Mouse (Mus musculus): ENCODE measurements around the gene Sipa1l1. TPM values are rescaled to one million over a fixed set of nuclear protein-coding genes. Genes with fewer than 3 reads are reported as not detected.
"Not testable (repeated sequence)": the region's sequence is repeated elsewhere in the genome, so short reads cannot be mapped to it uniquely, and the experiment has no call there.

Sipa1l1 gene
- polyA plus RNA-seq, 1 experiment from 2014 or later: 11.2 TPM

DNA sequence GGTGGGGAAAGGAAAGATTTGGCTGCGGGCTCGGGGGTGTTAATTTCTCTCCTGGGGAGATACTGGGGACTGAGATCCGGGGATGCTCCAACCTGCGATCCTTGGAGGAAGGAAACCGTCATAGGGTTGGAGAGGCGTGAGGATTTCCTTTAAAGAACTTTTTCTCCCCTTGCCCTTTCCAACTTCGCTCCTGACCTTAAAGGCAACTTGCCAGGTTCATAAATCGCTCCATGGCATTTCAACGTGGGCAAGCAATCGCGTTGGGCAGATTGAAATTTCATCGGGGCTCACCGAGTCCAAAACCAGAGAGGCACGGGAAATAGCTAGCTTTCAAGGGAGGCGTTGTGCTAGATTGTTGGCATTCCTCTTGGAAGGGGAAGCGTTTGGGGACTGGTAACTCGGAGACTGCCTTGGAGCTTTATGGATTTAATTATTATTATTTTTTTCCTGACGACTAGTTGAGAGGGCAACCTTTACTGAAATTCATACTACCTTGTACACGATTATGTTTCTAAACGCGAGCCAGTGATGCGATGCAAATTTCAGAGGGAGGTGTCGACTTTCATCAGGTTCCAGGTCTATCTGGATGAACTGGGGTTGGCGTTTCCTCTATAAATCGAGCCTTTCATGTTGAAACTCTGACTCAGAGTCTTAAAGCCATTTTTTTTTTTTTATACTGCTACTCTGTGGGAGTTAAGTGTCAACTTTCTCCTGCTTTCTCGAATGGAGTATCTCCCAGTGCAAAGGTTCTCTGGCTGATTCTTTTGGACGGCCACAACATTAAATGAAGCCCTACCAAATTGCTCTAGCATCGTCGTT lies 1.6 kb downstream of the Sipa1l1 start:
- peak overlapping the region; percentile 86 for H3K9ac ChIP-seq (ENCODE audit: low read depth, low read length)
- WGBS: 2% methylated on average over 29 of the region's 29 CpGs
- peak overlapping the region; percentile 89 for H3K4me3 ChIP-seq (ENCODE audit: low read depth, low read length)
- peak overlapping the region; percentile 90 for H3K27ac ChIP-seq (ENCODE audit: low read length)
- no peaks in the 10 kb centered on the region for H3K27me3 ChIP-seq (ENCODE audit: control insufficient read depth, insufficient read depth, low read depth, low read length)
- H3K4me1 ChIP-seq (ENCODE audit: control insufficient read depth, insufficient read depth, low read length): peaks cover 29% of the 10 kb centered on the region
- H3K9me3 ChIP-seq (replicated peaks; ENCODE audit: control insufficient read depth, low read length, poor library complexity, severe bottlenecking): no peaks in the 10 kb centered on the region
- no peak for ATAC-seq
- no peaks in the 10 kb centered on the region for H3K36me3 ChIP-seq (ENCODE audit: control insufficient read depth, insufficient read depth, low read length)
- H3K4me2 ChIP-seq (ENCODE audit: low read length): peak overlapping the region; percentile 97

DNA sequence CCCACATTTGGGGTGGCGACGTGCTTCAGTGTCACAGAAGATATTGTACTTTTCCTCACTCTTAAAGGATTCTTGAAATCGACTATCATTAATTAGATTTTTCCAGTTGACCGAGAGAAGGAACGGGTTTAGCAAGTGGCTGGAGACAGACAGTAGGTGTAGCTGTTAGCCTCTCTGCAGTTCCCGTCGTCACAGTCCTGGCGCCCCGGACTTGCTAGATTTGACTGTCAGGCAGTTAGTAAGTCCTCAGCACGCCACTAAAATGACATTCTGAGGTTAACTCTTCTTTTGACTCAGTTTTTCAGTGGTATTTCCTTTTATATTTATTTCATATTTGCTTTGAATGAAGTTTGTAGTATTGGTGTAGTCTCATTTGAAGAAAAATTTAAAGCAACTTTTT lies 2.5 kb downstream of the Sipa1l1 start:
- Histone ChIP-seq H3K4me2 (ENCODE audit: low read length) (peak overlapping the region; percentile 97), H3K4me3 (ENCODE audit: low read depth, low read length) (peak overlapping the region; percentile 89), H3K36me3 (ENCODE audit: control insufficient read depth, insufficient read depth, low read length) (no peaks in the 10 kb centered on the region), H3K27me3 (ENCODE audit: control insufficient read depth, insufficient read depth, low read depth, low read length) (no peaks in the 10 kb centered on the region), H3K9ac (ENCODE audit: low read depth, low read length) (peak overlapping the region; percentile 86), H3K27ac (ENCODE audit: low read length) (no peak overlapping the region), H3K4me1 (ENCODE audit: control insufficient read depth, insufficient read depth, low read length) (peaks cover 24% of the 10 kb centered on the region), H3K9me3 (replicated peaks; ENCODE audit: control insufficient read depth, low read length, poor library complexity, severe bottlenecking) (no peaks in the 10 kb centered on the region)
- 18% methylated on average over 10 of the region's 10 CpGs for WGBS
- ATAC-seq: no peak

DNA sequence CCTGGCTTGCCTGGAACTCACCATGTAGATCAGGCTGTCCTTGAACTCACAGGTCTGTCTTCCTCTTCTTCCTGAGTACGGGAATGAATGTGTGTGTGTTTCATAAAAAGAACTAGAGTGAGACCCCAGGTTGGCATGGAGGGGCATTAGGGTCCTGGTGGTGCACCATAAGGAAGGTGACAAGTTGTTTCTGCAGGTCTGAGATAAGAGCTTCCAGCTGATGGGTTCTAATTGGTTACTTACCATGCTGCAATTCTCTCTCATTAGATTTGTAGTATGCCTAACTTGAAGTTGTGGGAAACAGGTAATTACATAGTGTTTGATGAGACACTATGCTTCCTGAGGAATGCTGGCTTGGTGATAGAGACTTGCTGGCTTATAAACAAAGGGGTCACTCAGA lies 4.5 kb downstream of the Sipa1l1 start:
- Histone ChIP-seq H3K27ac (ENCODE audit: low read length) (no peak overlapping the region), H3K27me3 (ENCODE audit: control insufficient read depth, insufficient read depth, low read depth, low read length) (no peaks in the 10 kb centered on the region), H3K9ac (ENCODE audit: low read depth, low read length) (no peak overlapping the region), H3K4me3 (ENCODE audit: low read depth, low read length) (no peak overlapping the region), H3K4me1 (ENCODE audit: control insufficient read depth, insufficient read depth, low read length) (peaks cover 17% of the 10 kb centered on the region), H3K9me3 (replicated peaks; ENCODE audit: control insufficient read depth, low read length, poor library complexity, severe bottlenecking) (no peaks in the 10 kb centered on the region), H3K4me2 (ENCODE audit: low read length) (no peak overlapping the region), H3K36me3 (ENCODE audit: control insufficient read depth, insufficient read depth, low read length) (no peaks in the 10 kb centered on the region)
- WGBS: 83% methylated on average over 1 of the region's 1 CpGs
- no peak for ATAC-seq

DNA sequence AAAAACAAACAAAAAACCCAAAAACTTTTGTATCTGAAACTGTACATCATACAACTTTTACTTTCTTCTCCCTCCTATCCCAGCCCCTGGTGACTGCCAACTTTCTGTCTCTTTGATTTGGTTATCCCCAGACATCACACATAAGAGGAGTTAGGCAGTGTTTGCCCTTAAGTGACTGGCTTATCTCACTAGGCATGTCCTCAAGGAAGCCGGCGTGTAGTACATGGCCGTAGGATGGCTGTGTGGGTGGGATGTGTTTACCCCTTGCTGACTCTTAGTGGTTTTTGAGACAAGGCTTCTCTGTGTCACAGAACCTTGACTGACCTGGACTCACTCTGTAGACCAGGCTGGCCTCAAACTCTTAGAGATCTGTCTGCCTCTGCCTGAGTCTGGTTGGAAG lies 6.6 kb downstream of the Sipa1l1 start:
- Histone ChIP-seq H3K27me3 (ENCODE audit: control insufficient read depth, insufficient read depth, low read depth, low read length) (no peaks in the 10 kb centered on the region), H3K36me3 (ENCODE audit: control insufficient read depth, insufficient read depth, low read length) (no peaks in the 10 kb centered on the region), H3K9me3 (replicated peaks; ENCODE audit: control insufficient read depth, low read length, poor library complexity, severe bottlenecking) (no peaks in the 10 kb centered on the region), H3K27ac (ENCODE audit: low read length) (no peak overlapping the region), H3K4me1 (ENCODE audit: control insufficient read depth, insufficient read depth, low read length) (peaks cover 11% of the 10 kb centered on the region), H3K9ac (ENCODE audit: low read depth, low read length) (no peak overlapping the region), H3K4me3 (ENCODE audit: low read depth, low read length) (no peak overlapping the region), H3K4me2 (ENCODE audit: low read length) (no peak overlapping the region)
- ATAC-seq: no peak
- WGBS: 94% methylated on average over 3 of the region's 3 CpGs

DNA sequence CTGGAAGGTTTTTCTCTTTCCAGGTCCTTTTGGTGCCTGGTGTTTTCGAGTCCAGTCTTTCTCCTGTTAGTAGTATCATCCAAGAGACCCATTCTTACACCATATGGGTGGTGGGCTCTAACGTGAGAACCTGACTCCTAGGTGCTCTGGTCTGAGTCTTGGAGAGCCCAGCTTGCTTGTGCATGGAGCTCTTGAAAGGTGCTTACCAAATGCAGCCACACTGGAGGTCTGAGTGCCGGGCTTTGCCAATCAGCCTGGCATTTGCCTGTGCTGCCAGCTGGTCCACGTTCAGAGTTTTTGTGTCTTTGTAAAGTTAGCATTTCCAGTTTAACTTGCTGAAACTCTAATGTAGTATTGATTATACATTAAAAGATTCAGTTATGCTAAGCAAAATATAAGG lies 9.5 kb downstream of the Sipa1l1 start:
- no peak overlapping the region for H3K9ac ChIP-seq (ENCODE audit: low read depth, low read length)
- H3K4me3 ChIP-seq (ENCODE audit: low read depth, low read length): no peak overlapping the region
- no peaks in the 10 kb centered on the region; the same call in 1 of the 2 replicates for H3K4me1 ChIP-seq (ENCODE audit: control insufficient read depth, insufficient read depth, low read length)
- WGBS: 96% methylated on average over 4 of the region's 4 CpGs
- ATAC-seq: no peak
- H3K4me2 ChIP-seq (ENCODE audit: low read length): no peak overlapping the region
- H3K36me3 ChIP-seq (ENCODE audit: control insufficient read depth, insufficient read depth, low read length): no peaks in the 10 kb centered on the region
- H3K27me3 ChIP-seq (ENCODE audit: control insufficient read depth, insufficient read depth, low read depth, low read length): no peaks in the 10 kb centered on the region
- H3K27ac ChIP-seq (ENCODE audit: low read length): no peak overlapping the region
- no peaks in the 10 kb centered on the region for H3K9me3 ChIP-seq (replicated peaks; ENCODE audit: control insufficient read depth, low read length, poor library complexity, severe bottlenecking)

DNA sequence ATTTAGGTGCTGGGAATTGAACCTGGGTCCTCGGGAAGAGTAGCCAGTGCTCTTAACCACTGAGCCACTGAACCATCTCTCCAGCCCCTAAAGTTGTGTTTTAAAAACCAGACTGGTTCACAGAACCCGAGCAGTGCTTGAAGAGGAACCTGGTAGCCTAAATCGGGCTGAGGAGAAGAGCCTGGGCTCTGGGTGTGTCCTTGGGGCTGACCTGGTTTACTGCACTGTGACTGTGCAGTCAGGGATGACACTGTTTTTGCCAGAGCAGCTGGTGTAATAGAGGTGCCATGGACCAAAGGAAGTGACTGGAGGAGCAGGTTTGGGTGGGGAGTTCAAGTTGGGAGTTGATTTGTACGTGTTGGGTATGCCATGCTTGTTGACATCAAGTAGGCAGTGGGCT lies 10.5 kb downstream of the Sipa1l1 start:
- Histone ChIP-seq H3K9ac (ENCODE audit: low read depth, low read length) (no peak overlapping the region), H3K27ac (ENCODE audit: low read length) (no peak overlapping the region), H3K36me3 (ENCODE audit: control insufficient read depth, insufficient read depth, low read length) (no peaks in the 10 kb centered on the region), H3K4me2 (ENCODE audit: low read length) (no peak overlapping the region), H3K27me3 (ENCODE audit: control insufficient read depth, insufficient read depth, low read depth, low read length) (no peaks in the 10 kb centered on the region), H3K4me1 (ENCODE audit: control insufficient read depth, insufficient read depth, low read length) (no peaks in the 10 kb centered on the region), H3K9me3 (replicated peaks; ENCODE audit: control insufficient read depth, low read length, poor library complexity, severe bottlenecking) (no peaks in the 10 kb centered on the region), H3K4me3 (ENCODE audit: low read depth, low read length) (no peak overlapping the region)
- no peak for ATAC-seq
- WGBS: 95% methylated on average over 4 of the region's 4 CpGs

DNA sequence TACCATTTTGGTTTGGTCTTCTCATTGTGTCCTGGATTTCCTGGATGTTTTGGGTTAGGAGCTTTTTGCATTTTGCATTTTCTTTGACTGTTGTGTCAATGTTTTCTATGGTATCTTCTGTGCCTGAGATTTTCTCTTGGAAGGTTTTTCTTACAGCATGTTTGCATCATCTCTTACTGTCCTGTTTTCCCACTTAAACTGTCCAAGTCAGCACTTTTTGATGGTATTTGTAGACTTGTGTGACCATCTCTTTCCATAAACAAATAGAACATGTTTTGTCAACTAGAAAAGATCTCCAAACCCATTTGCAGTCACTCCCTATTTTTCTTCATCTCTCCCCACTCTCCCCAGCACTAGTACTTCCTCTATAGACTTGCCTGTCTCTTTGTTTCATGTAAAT lies 17.0 kb downstream of the Sipa1l1 start:
- not testable (repeated sequence) for H3K9ac ChIP-seq (ENCODE audit: low read depth, low read length); H3K27ac ChIP-seq (ENCODE audit: low read length); H3K4me2 ChIP-seq (ENCODE audit: low read length); H3K4me1 ChIP-seq (ENCODE audit: control insufficient read depth, insufficient read depth, low read length); H3K4me3 ChIP-seq (ENCODE audit: low read depth, low read length); ATAC-seq; H3K36me3 ChIP-seq (ENCODE audit: control insufficient read depth, insufficient read depth, low read length); H3K9me3 ChIP-seq (replicated peaks; ENCODE audit: control insufficient read depth, low read length, poor library complexity, severe bottlenecking); H3K27me3 ChIP-seq (ENCODE audit: control insufficient read depth, insufficient read depth, low read depth, low read length)

DNA sequence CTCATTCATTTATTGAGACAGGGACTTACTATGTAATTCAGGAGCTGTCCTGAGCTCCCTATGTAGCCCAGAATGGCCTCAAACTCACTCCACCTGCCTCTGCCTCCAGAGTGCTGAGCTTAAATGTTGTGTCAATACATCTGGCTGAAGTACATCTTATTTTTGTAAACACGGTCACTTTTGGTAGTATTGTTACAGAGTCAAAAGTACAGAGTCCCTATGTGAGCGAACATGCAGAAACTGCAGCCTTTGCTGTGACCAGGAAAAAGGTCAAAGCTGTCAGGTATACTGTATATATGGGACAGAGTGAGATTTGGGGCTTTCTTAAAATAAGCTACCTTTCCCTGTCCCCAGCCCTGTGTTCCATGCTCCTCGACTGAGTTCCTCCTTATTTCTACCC lies 17.6 kb downstream of the Sipa1l1 start:
- no peak overlapping the region for H3K4me3 ChIP-seq (ENCODE audit: low read depth, low read length)
- no peak overlapping the region for H3K4me2 ChIP-seq (ENCODE audit: low read length)
- 81% methylated on average over 3 of the region's 3 CpGs for WGBS
- H3K27me3 ChIP-seq (ENCODE audit: control insufficient read depth, insufficient read depth, low read depth, low read length): no peaks in the 10 kb centered on the region
- no peaks in the 10 kb centered on the region for H3K9me3 ChIP-seq (replicated peaks; ENCODE audit: control insufficient read depth, low read length, poor library complexity, severe bottlenecking)
- no peak overlapping the region for H3K9ac ChIP-seq (ENCODE audit: low read depth, low read length)
- ATAC-seq: no peak
- H3K4me1 ChIP-seq (ENCODE audit: control insufficient read depth, insufficient read depth, low read length): no peaks in the 10 kb centered on the region
- no peaks in the 10 kb centered on the region for H3K36me3 ChIP-seq (ENCODE audit: control insufficient read depth, insufficient read depth, low read length)
- no peak overlapping the region for H3K27ac ChIP-seq (ENCODE audit: low read length)

DNA sequence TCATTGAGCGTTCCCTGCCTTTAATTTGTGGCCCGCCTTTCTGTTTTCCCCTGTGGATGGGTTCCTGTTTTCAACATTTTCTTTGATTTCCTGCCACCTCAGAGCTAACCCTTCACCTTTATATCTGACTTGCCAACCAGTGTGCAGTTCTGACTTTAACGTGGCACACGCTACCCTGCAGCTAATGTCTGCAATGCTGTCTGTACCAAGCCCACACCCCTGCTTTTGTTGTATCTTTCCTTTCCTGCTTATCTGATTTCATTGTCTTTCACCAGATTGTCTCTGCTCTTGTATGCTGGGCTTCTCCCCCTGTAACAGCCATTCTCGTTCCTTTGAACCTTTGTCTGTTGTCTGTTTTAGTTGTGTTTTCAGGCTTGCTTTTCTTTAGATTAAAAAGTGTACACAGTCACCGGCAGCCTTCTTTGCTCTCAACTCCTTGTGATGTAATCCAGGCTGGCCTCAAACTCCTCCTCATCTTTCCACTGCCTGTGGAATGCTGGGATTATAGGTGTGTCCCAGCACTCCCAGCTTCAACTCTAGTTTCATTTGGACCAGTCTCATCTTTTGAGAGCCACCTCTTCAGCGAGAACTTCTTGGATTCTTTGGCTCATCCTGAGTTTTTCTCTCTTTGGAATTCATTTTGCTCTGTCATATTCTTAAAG lies 18.2 kb downstream of the Sipa1l1 start:
- no peak overlapping the region for H3K4me2 ChIP-seq (ENCODE audit: low read length)
- no peaks in the 10 kb centered on the region for H3K27me3 ChIP-seq (ENCODE audit: control insufficient read depth, insufficient read depth, low read depth, low read length)
- no peak overlapping the region for H3K4me3 ChIP-seq (ENCODE audit: low read depth, low read length)
- no peak overlapping the region for H3K27ac ChIP-seq (ENCODE audit: low read length)
- no peak for ATAC-seq
- H3K4me1 ChIP-seq (ENCODE audit: control insufficient read depth, insufficient read depth, low read length): no peaks in the 10 kb centered on the region
- H3K9me3 ChIP-seq (replicated peaks; ENCODE audit: control insufficient read depth, low read length, poor library complexity, severe bottlenecking): no peaks in the 10 kb centered on the region
- 67% methylated on average over 7 of the region's 7 CpGs for WGBS
- no peaks in the 10 kb centered on the region for H3K36me3 ChIP-seq (ENCODE audit: control insufficient read depth, insufficient read depth, low read length)
- no peak overlapping the region for H3K9ac ChIP-seq (ENCODE audit: low read depth, low read length)

Data from midbrain, embryonic 16.5 days (tissue).